Mouse (Mus musculus) midbrain, embryonic 11.5 days (tissue): ENCODE measurements around the gene Herpud1. TPM values are rescaled to one million over a fixed set of nuclear protein-coding genes. Genes with fewer than 3 reads are reported as not detected.

Experiments
- ATAC-seq: fragments of 200-750 bp; cut with Nextera tagmentation; 2 replicates; pipeline ENCODE4 v1.8.0; 2017; ENCODE audit warnings: moderate TSS enrichment, moderate library complexity; ENCODE audit not compliant: low FRiP score
- DNase-seq: peaks from one replicate; pipeline ENCODE4 v3.0.0; 2015; ENCODE audit warnings: low spot score; ENCODE audit errors: missing footprints
- H3K27ac ChIP-seq: fragments of 300-500 bp; sonication (generic); 2 replicates; pipeline ENCODE4 v1.5.1; 2014; ENCODE audit warnings: low read depth, low read length
- H3K27me3 ChIP-seq: fragments of 300-500 bp; sonication (generic); 2 replicates; pipeline ENCODE4 v1.6.1; 2014; ENCODE audit warnings: mild to moderate bottlenecking, low read length, moderate library complexity, mixed read lengths; ENCODE audit not compliant: control insufficient read depth, insufficient read depth
- H3K36me3 ChIP-seq: fragments of 300-500 bp; sonication (generic); 2 replicates; pipeline ENCODE4 v1.6.1; 2014; ENCODE audit warnings: mild to moderate bottlenecking, low read length, moderate library complexity, mixed read lengths; ENCODE audit not compliant: control insufficient read depth, insufficient read depth
- H3K4me1 ChIP-seq: fragments of 300-500 bp; sonication (generic); 2 replicates; pipeline ENCODE4 v1.6.1; 2014; ENCODE audit warnings: low read length; ENCODE audit not compliant: control insufficient read depth, insufficient read depth
- H3K4me2 ChIP-seq: fragments of 300-500 bp; sonication (generic); 2 replicates; pipeline ENCODE4 v1.6.1; 2014; ENCODE audit warnings: mild to moderate bottlenecking, moderate library complexity
- H3K4me3 ChIP-seq: fragments of 300-500 bp; sonication (generic); 2 replicates; pipeline ENCODE4 v1.5.1; 2014; ENCODE audit warnings: low read depth, low read length
- H3K9ac ChIP-seq: fragments of 300-500 bp; sonication (generic); 2 replicates; pipeline ENCODE4 v1.6.1; 2014; ENCODE audit warnings: low read length
- H3K9me3 ChIP-seq: fragments of 300-500 bp; sonication (generic); 2 replicates; pipeline ENCODE4 v1.6.1; 2016; ENCODE audit warnings: low read length; ENCODE audit not compliant: control insufficient read depth
- WGBS: fragments of 180-500 bp; shearing (Covaris S2); extraction: QIAGEN DNeasy Blood & Tissue Kit; methylation state at CpG from one replicate; pipeline ENCODE4 v1.1.7; 2014; 5-methylcytosine and 5-hydroxymethylcytosine counted together
- polyA plus RNA-seq: library from polyadenylated mRNA; unstranded; fragments of >200 nt; fragmentation: Nextera tagmentation; extraction: Ambion mirVana; gene quantifications from 2 replicates; pipeline ENCODE4 v1.2.1, GENCODE M21; 2014

Gene Herpud1
- polyA plus RNA-seq, 1 experiment from 2014 or later, result 56.8 TPM

DNA sequence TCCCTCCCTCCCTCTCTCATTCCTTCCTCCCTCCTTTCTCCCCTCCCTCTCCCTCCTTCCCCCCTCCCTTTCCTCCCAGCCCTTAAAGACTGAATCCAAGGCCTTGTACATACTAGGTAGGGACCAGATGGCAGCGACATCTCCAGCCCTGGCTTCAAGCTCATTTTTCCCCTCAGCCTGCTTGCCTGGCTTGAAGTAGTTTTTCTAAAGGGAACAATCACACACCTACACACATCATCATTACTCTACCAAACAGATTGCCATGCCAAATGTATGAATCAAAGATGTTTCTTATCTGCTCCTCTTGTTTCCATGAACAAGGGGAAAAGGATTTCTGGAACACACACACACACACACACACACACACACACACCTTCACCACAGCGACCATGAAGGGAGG is 58.2 kb downstream of the Herpud1 start:
- 81% methylated on average over 2 of the region's 2 CpGs for WGBS
- Histone ChIP-seq H3K27ac (no peak overlapping the region), H3K9ac (no peak overlapping the region), H3K9me3 (no peaks in the 10 kb centered on the region), H3K27me3 (no peaks in the 10 kb centered on the region), H3K4me1 (no peaks in the 10 kb centered on the region), H3K4me3 (no peak overlapping the region), H3K4me2 (no peak overlapping the region), H3K36me3 (no peaks in the 10 kb centered on the region)
- ATAC-seq, result no peak
- DNase-seq, result no peak

Other genes with a start within 250 kb of the Herpud1 start
- gene Mt4, start 249.2 kb upstream of the Herpud1 start, polyA plus RNA-seq, result not detected in 2 replicates
- gene Mt3, start 233.8 kb upstream of the Herpud1 start, polyA plus RNA-seq, result 8.5 and 12.0 TPM in 2 replicates
- gene Mt2, start 213.8 kb upstream of the Herpud1 start, polyA plus RNA-seq, result 22.9 and 29.8 TPM in 2 replicates
- 87.0 and 94.1 TPM in 2 replicates for gene Mt1, start 207.4 kb upstream of the Herpud1 start, polyA plus RNA-seq
- gene Nup93, start 171.9 kb upstream of the Herpud1 start, polyA plus RNA-seq, result 118 and 121 TPM in 2 replicates
- not detected in 2 replicates for gene Slc12a3, start 57.2 kb upstream of the Herpud1 start, polyA plus RNA-seq
- gene Nlrc5, start 47.9 kb downstream of the Herpud1 start, polyA plus RNA-seq, result 0.23 TPM in 1 of 2 replicates, not detected in the other
- 11.1 and 12.4 TPM in 2 replicates for gene Cpne2, start 146.6 kb downstream of the Herpud1 start, polyA plus RNA-seq
- gene Rspry1, start 215.5 kb downstream of the Herpud1 start, polyA plus RNA-seq, result 50.7 and 51.9 TPM in 2 replicates
- 107 and 127 TPM in 2 replicates for gene Fam192a, start 215.6 kb downstream of the Herpud1 start, polyA plus RNA-seq